Mouse (Mus musculus): ENCODE data around the gene Pid1.
"Not testable (repeated sequence)": the region's sequence is repeated elsewhere in the genome, so short reads cannot be mapped to it uniquely, and the experiment has no call there.

The Pid1 gene

DNA sequence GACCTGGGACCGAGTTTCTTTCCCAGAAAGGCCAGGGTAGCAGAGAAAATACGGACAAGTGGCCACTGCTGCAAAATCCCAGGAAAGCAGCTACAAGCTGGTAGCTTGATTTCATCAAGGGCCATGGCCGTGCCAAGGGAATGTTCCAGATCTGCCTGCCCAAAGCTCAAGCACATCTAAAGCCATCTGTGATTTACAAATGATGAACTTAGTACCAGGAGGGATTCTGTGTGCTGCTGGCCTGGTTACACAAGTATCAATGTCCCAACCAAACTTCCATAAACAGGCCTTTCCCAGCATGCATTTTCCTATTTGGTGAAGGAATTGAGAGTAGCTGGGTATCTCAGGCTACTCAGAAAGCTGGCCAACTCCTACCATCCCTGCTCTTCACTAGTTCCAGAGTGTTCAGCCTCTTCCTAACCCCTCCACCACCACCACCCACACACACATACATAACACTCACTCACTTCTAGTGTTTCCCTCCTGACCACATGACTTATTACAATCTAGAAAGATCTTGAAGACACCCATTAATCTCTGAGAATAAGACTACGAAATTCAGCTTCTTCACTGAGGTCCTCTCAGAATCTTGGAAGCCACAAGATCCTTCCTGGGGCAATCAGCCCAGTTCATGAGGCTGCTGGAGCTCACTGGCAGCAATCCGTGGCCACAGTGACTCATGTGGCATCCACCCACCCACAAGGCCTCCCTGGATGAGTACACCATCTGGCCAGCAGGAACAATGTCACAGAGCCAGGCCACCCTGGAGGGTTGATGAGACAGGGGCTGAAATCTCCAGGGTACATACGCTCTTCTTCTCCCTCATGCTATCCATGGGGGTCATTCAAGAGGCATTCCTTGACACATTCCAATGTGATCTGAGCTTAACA is 4.1 kb downstream of the Pid1 start:
- peak; percentile 90 for DNase-seq (ENCODE audit: low spot score)

GRCm38 (mm10) chr1:84357216-84357615 is 6.8 kb downstream of the Pid1 start:
- no peak for DNase-seq (ENCODE audit: low spot score)

DNA sequence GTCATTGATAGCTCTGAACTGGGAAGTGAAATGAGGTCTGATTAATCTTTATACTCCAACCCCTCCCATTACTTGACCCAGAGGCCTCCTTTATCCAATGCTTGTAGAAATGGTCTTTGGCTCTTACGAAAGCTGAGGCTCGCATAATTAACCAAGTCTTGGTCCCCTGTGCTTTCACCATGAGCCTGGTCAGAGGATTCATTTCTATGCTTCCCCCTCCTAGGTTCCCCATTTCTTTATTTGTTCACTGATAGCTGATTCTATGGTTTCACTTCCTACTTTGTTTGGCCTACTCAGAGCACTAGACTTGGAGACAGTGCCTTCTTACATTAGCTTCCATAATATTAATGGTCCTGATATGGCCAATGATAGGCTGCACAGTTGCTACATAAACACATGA is 13.7 kb downstream of the Pid1 start:
- DNase-seq (ENCODE audit: low spot score): no peak

DNA sequence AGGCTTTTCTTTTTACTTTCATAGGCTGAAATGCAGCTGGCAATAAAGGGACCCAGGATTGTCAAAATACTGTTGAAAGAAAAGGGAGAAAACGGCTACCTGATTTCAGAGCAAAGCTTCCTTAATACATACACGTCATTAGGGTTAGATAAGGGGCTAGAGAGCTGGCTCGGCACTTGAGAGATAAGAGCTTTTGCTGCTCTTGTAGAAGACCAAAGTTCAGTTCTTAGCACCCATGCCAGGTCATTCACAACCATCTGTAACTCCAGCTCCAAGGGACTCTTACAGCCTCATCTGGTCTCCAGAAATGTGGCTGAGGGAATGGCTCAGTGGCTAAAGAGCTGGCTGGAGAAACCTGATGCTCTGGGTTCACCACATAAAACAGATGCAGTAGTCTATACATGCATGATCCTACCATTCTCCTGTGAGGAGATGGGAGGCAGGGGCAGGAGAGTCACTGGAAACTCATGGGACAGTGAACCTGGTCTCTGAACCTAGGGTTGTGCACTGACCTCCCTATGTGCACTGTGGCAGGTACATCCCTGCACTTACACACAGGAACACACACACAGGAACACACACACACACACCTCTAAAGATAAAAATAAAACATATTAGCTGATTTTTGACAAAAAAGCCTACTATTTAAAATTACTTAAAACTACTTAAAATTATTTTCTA is 16.0 kb downstream of the Pid1 start:
- DNase-seq (ENCODE audit: low spot score): no peak

DNA sequence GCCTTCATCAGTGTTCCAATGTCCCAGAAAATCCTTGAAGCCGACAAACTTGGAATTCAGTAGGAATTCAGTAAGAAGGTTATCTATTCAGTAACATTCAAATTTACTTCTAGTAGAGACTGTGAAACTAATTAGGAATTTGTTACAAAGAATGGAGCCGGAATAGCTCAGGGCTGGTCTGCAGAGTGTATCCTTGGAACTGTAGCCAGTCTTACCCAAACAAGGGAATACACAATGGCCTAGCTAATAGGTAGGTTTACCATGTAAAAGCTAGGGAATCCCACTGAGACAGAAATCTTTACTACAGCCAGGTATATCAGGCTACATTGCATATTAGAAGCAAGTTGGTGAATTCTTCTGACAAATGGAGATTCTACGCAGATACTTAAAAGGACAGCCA is 31.2 kb downstream of the Pid1 start:
- DNase-seq (ENCODE audit: low spot score): not testable (repeated sequence)

- DNase-seq (ENCODE audit: low spot score): not testable (repeated sequence)
Observed at GRCm38 (mm10) chr1:84331861-84332260, 32.1 kb downstream of the Pid1 start.

GRCm38 (mm10) chr1:84325309-84325708 is 38.7 kb downstream of the Pid1 start:
- DNase-seq (ENCODE audit: low spot score): peak; percentile 17

- no peak for DNase-seq (ENCODE audit: low spot score)
Observed at GRCm38 (mm10) chr1:84321327-84321726, 42.7 kb downstream of the Pid1 start.

DNA sequence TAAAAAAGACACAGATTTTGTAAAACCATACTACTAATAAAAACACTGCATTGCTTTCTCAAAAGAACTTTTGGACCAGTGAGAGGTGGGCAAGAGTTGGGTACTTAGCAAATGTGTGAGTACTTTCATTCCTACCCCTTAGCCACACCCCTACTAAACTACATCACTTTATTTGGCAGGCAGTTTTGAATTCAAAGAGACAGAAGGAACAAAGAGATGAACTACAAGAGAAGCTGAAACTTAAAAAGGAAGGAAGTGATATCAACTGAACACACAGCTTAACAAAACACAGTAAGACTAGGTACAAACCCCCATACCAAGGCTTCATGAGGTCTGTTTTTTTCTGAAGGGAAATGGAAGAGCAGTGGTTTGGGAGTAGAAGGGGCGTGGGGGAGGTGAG is 45.4 kb downstream of the Pid1 start:
- no peak for DNase-seq (ENCODE audit: low spot score)

GRCm38 (mm10) chr1:84317827-84318226 is 46.2 kb downstream of the Pid1 start:
- no peak for DNase-seq (ENCODE audit: low spot score)

DNA sequence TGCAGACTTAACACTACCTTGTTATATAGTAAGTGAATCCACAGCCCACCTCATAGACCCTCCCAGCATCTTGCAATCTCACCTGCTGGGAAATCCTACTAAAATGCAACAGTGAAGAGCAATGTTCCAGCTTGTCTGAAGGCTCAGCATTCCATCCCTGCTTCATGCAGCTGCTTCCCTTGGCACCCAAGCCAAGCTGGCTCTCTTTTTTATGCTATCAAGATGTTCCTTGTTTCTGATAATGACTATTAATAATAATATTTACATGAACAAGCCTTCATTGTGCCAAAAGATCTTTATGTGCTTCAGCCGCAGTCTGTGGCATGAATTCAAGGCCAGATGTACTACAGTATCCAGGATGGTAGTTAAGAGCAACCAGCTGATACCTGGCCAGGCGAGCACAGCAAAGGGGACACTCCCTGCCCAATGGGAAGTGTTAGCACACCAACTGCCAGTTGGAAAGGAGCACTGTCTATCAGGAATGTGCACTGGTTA is 54.0 kb downstream of the Pid1 start:
- DNase-seq (ENCODE audit: low spot score): no peak

DNA sequence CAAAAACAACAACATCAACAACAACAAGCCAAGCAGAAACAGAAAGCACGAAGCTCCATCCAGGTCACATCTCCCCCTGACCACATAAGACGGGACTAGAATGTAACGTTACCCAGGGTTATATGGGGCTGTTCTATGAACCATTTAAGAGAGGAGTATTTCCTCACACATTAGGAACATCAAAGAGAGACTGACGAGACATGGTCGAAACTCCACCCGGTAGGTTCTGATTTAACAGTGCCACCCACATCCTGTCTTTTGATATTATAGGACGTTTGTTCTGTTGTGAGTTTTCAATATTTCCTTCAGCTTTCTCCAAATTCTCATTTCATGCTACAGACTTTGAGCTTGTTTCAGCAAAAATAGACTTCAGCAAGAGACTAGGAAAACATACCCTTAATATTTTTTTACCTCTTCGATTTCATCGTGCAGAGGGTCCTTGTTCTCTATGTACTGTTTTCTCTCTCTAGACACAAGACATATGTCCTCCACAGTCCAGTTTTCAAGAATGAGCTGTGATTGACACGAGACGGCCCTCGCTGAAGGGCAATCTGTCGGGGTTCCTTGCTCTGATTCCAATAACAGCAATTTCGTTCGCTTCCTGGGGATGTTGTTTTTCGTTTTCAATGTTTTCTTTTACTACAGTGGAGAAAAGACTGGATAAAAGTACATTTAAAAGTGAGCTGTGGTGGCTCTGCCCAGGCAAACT is 58.1 kb downstream of the Pid1 start:
- no peak for DNase-seq (ENCODE audit: low spot score)

DNA sequence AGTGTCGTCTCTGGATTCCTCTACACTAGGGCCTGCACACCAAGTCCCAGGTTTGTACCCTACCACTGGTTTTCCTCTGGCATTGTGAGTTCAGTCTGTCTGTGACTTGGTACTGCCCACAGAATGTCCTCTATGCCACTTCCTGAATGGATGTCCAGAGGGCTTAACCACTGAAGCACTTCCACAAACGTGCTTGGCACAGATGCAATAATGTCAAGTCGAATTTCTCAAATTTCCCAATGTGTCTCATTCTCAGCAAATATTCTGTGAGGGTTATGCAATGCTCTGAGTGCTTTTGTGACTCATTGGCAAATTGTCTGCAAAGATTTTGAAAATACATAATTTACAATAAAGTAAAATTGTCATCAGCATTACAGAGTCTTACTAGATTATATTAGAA is 61.2 kb downstream of the Pid1 start:
- DNase-seq (ENCODE audit: low spot score): peak; percentile 96

DNA sequence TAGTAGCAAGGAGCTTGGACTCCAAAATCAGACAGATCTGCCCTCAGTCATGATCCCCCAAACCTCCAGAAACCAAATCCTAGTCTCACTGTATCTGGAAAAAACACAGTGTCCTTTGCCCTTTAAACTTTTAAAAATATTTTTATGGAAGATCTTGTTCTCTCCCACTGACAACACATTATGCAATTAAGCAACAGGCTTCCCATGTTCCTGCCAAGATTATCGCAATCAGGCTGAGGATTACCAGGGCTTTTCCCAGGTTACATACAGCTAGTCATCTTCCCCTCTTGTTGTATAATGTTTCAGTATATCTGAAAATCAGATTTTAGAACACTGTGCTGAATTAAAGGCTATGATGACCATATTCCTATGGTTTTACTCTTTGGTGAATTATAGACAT is 64.3 kb downstream of the Pid1 start:
- DNase-seq (ENCODE audit: low spot score): peak; percentile 83

DNA sequence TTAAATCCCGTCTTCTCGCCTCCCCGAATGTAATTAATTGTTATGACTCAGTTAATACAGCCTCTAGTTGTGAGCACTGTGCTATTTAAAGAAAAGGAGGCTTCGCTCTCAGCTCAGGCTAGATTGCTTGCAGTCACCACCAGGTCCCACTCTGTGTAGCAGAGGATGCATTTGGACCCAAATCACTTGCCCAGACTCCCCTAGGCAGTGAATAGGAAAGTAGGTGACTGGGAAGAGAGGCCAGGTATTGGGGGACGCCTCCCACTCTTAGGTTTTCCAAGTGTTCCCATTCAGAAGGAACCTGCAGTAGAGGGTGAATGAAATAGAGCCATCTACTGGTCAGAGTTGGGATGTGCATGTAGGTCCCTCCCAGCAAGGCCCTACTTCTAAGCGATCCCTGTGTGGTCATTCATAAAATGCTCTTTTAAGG is 77.3 kb downstream of the Pid1 start:
- DNase-seq (ENCODE audit: low spot score): peak; percentile 77

DNA sequence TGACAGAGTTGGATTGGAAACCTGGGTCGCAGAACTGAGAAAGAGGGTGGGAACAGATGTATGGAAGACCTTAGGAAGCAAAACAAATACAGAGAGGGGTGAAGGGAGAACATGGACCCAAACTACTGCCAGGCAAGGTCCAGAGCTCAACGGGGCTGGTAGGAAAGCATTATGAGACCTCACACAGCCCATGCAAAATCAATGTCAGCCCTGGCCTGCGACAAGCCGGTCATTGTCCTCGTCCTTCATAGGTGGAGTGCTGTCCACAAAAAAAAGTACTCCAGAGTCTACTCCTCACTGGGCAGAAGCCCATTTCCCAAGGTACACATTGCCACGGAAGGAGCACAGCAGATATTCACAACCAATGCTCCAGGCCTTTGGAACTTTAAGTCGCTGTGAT is 78.4 kb downstream of the Pid1 start:
- DNase-seq (ENCODE audit: low spot score): no peak

DNA sequence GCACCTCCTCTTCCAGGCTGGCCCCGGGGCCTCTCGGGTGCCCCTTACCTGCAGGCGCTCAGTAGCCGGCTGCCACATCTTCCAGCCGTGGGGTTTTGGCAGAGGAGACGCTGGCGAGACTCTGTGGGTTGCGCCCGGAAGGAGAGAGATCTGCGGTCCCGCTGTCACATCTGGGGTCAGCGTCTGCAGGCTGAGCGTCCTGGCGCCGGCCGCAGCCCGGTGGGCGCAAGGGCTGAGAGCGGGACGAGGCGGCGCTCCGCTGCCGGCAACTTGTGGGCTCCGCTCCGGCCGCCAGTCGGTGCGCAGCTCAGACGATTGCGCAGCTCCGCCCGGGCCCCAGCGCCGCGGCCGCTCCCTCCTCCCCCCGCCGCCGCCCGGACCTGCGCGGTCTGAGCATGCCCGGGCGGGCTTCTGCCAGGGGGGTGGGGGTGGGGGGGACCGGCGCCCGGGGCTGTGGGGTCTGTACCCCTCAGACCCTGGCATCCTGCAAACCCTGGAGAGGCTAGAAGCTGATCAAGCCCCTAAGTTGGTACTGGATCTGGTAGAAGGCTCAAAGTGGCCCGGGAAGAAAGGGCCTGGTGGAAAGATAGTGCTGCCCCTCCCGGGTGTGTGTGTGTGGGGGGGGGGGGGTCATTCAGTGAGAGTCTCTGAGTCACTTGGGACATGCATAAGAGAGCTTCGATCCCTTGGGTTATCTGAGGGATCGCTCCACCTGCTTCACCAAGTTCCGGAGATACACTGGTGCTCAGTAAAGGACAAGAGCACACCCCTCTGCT is 79.5 kb downstream of the Pid1 start:
- DNase-seq (ENCODE audit: low spot score): no peak

- peak; percentile 40 for DNase-seq (ENCODE audit: low spot score)
Observed at GRCm38 (mm10) chr1:84283119-84283518, 80.9 kb downstream of the Pid1 start.

- DNase-seq (ENCODE audit: low spot score): no peak
Observed at GRCm38 (mm10) chr1:84280171-84280570, 83.8 kb downstream of the Pid1 start.

- no peak for DNase-seq (ENCODE audit: low spot score)
Observed at GRCm38 (mm10) chr1:84278359-84279255, 85.4 kb downstream of the Pid1 start.

GRCm38 (mm10) chr1:84272951-84273350 is 91.0 kb downstream of the Pid1 start:
- no peak for DNase-seq (ENCODE audit: low spot score)

Data from adipocyte (in vitro differentiated cells).